ENCODE assay signal across 8 mouse cellular contexts in genomic region chr8:70607603-70607897, GRCm38 (mm10). TPM values are rescaled to one million over a fixed set of nuclear protein-coding genes. Genes with fewer than 3 reads are reported as not detected.
DNase-seq lines count a peak whose midpoint lies in the region; ATAC-seq and TF ChIP-seq lines count a peak whose summit lies in the region.

No protein-coding gene starts in this region.

- ATAC-seq in embryonic facial prominence, embryonic 12.5 days (ENCODE audit: insufficient number of reproducible peaks, insufficient read depth, low FRiP score, low TSS enrichment) = no peak
- ATAC-seq in hindbrain, embryonic 16.5 days = no peak
- no peak for ATAC-seq in activated CD4-positive, CD25-positive, alpha-beta regulatory T cell, adult 4 months

- DNase-seq in liver, adult 2 months (ENCODE audit: extremely low read depth, low read depth, low spot score) = no peak
- no peak for DNase-seq in liver
- no peak for DNase-seq in left cerebral cortex, postnatal 10 days (ENCODE audit: extremely low spot score in 1 of 2, low spot score in 2 of 2)
- no peak for DNase-seq in adrenal gland, adult 2 months

- H3K36me3 ChIP-seq in liver, adult 2 months (ENCODE audit: control insufficient read depth, insufficient read depth, low read length) = no peaks in the 10 kb centered on the region
- H3K36me3 ChIP-seq in embryonic facial prominence, embryonic 12.5 days = peaks cover 11% of the 10 kb centered on the region; the same call in 1 of the 2 replicates
- H3K36me3 ChIP-seq in hindbrain, embryonic 16.5 days (ENCODE audit: control insufficient read depth, insufficient read depth, low read length) = peaks cover 5% of the 10 kb centered on the region; the same call in 1 of the 2 replicates
- H3K36me3 ChIP-seq in myocyte (ENCODE audit: control insufficient read depth, insufficient read depth) = no peaks in the 10 kb centered on the region

- 34% methylated on average over 6 of the region's 6 CpGs for WGBS in liver, adult 2 months
- 27% methylated on average over 6 of the region's 6 CpGs for WGBS in embryonic facial prominence, embryonic 12.5 days
- 18% methylated on average over 6 of the region's 6 CpGs for WGBS in hindbrain, embryonic 16.5 days

- peaks cover 4% of the 10 kb centered on the region; the same call in 1 of the 2 replicates for H3K4me1 ChIP-seq in liver, adult 2 months (ENCODE audit: control insufficient read depth, insufficient read depth, low read length)
- H3K4me1 ChIP-seq in embryonic facial prominence, embryonic 12.5 days = peaks cover 40% of the 10 kb centered on the region
- H3K4me1 ChIP-seq in hindbrain, embryonic 16.5 days (ENCODE audit: control insufficient read depth, insufficient read depth, low read depth, low read length) = peaks cover 46% of the 10 kb centered on the region

- peaks cover 3% of the 10 kb centered on the region; the same call in 1 of the 2 replicates for H3K27me3 ChIP-seq in liver, adult 2 months (ENCODE audit: control insufficient read depth, insufficient read depth, low read length)
- no peaks in the 10 kb centered on the region for H3K27me3 ChIP-seq in embryonic facial prominence, embryonic 12.5 days
- H3K27me3 ChIP-seq in hindbrain, embryonic 16.5 days (replicated peaks; ENCODE audit: control insufficient read depth, insufficient read depth, low read length) = no peaks in the 10 kb centered on the region
- H3K27me3 ChIP-seq in myocyte (ENCODE audit: control insufficient read depth, insufficient read depth, insufficient read length) = no peaks in the 10 kb centered on the region

- no peaks in the 10 kb centered on the region for H3K9me3 ChIP-seq in embryonic facial prominence, embryonic 12.5 days
- no peaks in the 10 kb centered on the region for H3K9me3 ChIP-seq in hindbrain, embryonic 16.5 days (ENCODE audit: control insufficient read depth, low read length)

- peak overlapping the region; percentile 98 for H3K9ac ChIP-seq in liver, adult 2 months (ENCODE audit: low read depth, low read length)
- H3K9ac ChIP-seq in embryonic facial prominence, embryonic 12.5 days = peak overlapping the region; percentile 85
- H3K9ac ChIP-seq in hindbrain, embryonic 16.5 days (ENCODE audit: low read depth, low read length) = peak overlapping the region; percentile 86

- peaks cover 2% of the 10 kb centered on the region; the same call in 1 of the 2 replicates for H3K79me2 ChIP-seq in liver, adult 2 months (ENCODE audit: control insufficient read depth, insufficient read depth, low read length)
- peaks cover 6% of the 10 kb centered on the region for H3K79me2 ChIP-seq in myocyte (ENCODE audit: control insufficient read depth, insufficient read depth)

- peak overlapping the region; percentile 93 for H3K4me3 ChIP-seq in liver, adult 2 months (ENCODE audit: insufficient read depth, low read depth, low read length)
- H3K4me3 ChIP-seq in embryonic facial prominence, embryonic 12.5 days = peak overlapping the region; percentile 74
- H3K4me3 ChIP-seq in hindbrain, embryonic 16.5 days (ENCODE audit: low read length) = peak overlapping the region; percentile 81
- H3K4me3 ChIP-seq in myocyte = peak overlapping the region; percentile 37

- H3ac ChIP-seq in myocyte (ENCODE audit: control insufficient read depth, insufficient read length) = peak overlapping the region; percentile 61

- intact Hi-C loops in left cerebral cortex, postnatal 10 days (cut with DNase I) = no loop called here

- no peak overlapping the region for H3K27ac ChIP-seq in liver, adult 2 months (replicated peaks; ENCODE audit: insufficient read depth, low read depth, low read length)
- H3K27ac ChIP-seq in embryonic facial prominence, embryonic 12.5 days = peak overlapping the region; percentile 98
- H3K27ac ChIP-seq in hindbrain, embryonic 16.5 days (ENCODE audit: low read depth, low read length) = peak overlapping the region; percentile 69

- no peak for TF ChIP-seq CTCF in liver, adult 2 months (IDR thresholded peaks at IDR 0.05; ENCODE audit: low read depth, low read length)

- H3K4me2 ChIP-seq in embryonic facial prominence, embryonic 12.5 days (replicated peaks) = peak overlapping the region; percentile 87
- peak overlapping the region; percentile 81 for H3K4me2 ChIP-seq in hindbrain, embryonic 16.5 days (ENCODE audit: low read length)
- peak overlapping the region; percentile 96 for H3K4me2 ChIP-seq in myocyte (ENCODE audit: low read depth)

- TF ChIP-seq POLR2A in liver, adult 2 months (IDR thresholded peaks at IDR 0.05; ENCODE audit: extremely low read depth, insufficient read depth, low read length) = no peak
- no peak for TF ChIP-seq POLR2A in myocyte (IDR thresholded peaks at IDR 0.05; ENCODE audit: insufficient read length, low read depth)

TF ChIP-seq in myocyte, 11 proteins besides CTCF, POLR2A, EP300 and RAD21:
- TF ChIP-seq USF1 (IDR thresholded peaks at IDR 0.05; ENCODE audit: low read depth) (peak; percentile 28), REST (IDR thresholded peaks at IDR 0.05; ENCODE audit: insufficient read depth, insufficient read length) (no peak)

RNA-seq across cellular contexts. Expression of gene Ssbp4, which starts 1.1 kb away (rescaled TPM):
- total RNA-seq in liver, adult 2 months (2014; rRNA removed) = 2.3 and 5.0 TPM in 2 replicates
- polyA plus RNA-seq in liver, adult 2 months (2012; rRNA removed) = 13.5 and 16.4 TPM in 2 replicates
- polyA plus RNA-seq in embryonic facial prominence, embryonic 12.5 days (2016; fragmentation: Nextera tagmentation; extraction: Ambion mirVana) = 134 and 142 TPM in 2 replicates
- 148 and 157 TPM in 2 replicates for polyA plus RNA-seq in hindbrain, embryonic 16.5 days (2015; fragmentation: Nextera tagmentation; extraction: Ambion mirVana)
- polyA plus RNA-seq in myocyte (2012; fragmentation: generic; extraction: Trizol) = 133 TPM
- 100 to 1,000 TPM; 236 to 250 TPM for total RNA-seq in left cerebral cortex, postnatal 10 days (2021)
- 100 to 1,000 TPM in 1 of 2 experiments, 10 to 100 TPM in 1; 76.2 to 110 TPM for total RNA-seq in adrenal gland, adult 2 months (2021)
- polyA plus RNA-seq in adrenal gland, adult 2 months (2012; rRNA removed) = 476 and 593 TPM in 2 replicates
- 10 to 100 TPM; 15.8 to 17.7 TPM for polyA plus RNA-seq in activated CD4-positive, CD25-positive, alpha-beta regulatory T cell, adult 4 months (2017; shearing (Covaris generic))

RNA-seq across cellular contexts. Expression of gene Lrrc25, which starts 8.4 kb away (rescaled TPM):
- total RNA-seq in liver, adult 2 months (2014; rRNA removed) = 1.4 and 2.3 TPM in 2 replicates
- polyA plus RNA-seq in liver, adult 2 months (2012; rRNA removed) = 2.5 and 7.0 TPM in 2 replicates
- polyA plus RNA-seq in embryonic facial prominence, embryonic 12.5 days (2016; fragmentation: Nextera tagmentation; extraction: Ambion mirVana) = 1.1 and 1.2 TPM in 2 replicates
- polyA plus RNA-seq in hindbrain, embryonic 16.5 days (2015; fragmentation: Nextera tagmentation; extraction: Ambion mirVana) = 1.1 and 1.6 TPM in 2 replicates
- polyA plus RNA-seq in myocyte (2012; fragmentation: generic; extraction: Trizol) = not detected
- 1 to 10 TPM in 1 of 2 experiments, under 1 TPM in 1; 0.94 to 1.1 TPM for total RNA-seq in left cerebral cortex, postnatal 10 days (2021)
- total RNA-seq in adrenal gland, adult 2 months (2021) = 1 to 10 TPM; 1.8 to 3.6 TPM
- 8.4 and 11.1 TPM in 2 replicates for polyA plus RNA-seq in adrenal gland, adult 2 months (2012; rRNA removed)
- 1 to 10 TPM in 1 of 2 experiments, under 1 TPM in 1; 0.54 to 1.0 TPM for polyA plus RNA-seq in activated CD4-positive, CD25-positive, alpha-beta regulatory T cell, adult 4 months (2017; shearing (Covaris generic))

RNA-seq across cellular contexts. Expression of gene Isyna1, which starts 13.4 kb away (rescaled TPM):
- total RNA-seq in liver, adult 2 months (2014; rRNA removed) = 3.2 and 6.4 TPM in 2 replicates
- polyA plus RNA-seq in liver, adult 2 months (2012; rRNA removed) = 9.4 and 16.6 TPM in 2 replicates
- 185 and 195 TPM in 2 replicates for polyA plus RNA-seq in embryonic facial prominence, embryonic 12.5 days (2016; fragmentation: Nextera tagmentation; extraction: Ambion mirVana)
- 150 and 164 TPM in 2 replicates for polyA plus RNA-seq in hindbrain, embryonic 16.5 days (2015; fragmentation: Nextera tagmentation; extraction: Ambion mirVana)
- 40.4 TPM for polyA plus RNA-seq in myocyte (2012; fragmentation: generic; extraction: Trizol)
- 10 to 100 TPM; 46.6 to 53.2 TPM for total RNA-seq in left cerebral cortex, postnatal 10 days (2021)
- 100 to 1,000 TPM; 103 to 199 TPM for total RNA-seq in adrenal gland, adult 2 months (2021)
- 344 and 376 TPM in 2 replicates for polyA plus RNA-seq in adrenal gland, adult 2 months (2012; rRNA removed)
- 10 to 100 TPM; 19.3 to 44.6 TPM for polyA plus RNA-seq in activated CD4-positive, CD25-positive, alpha-beta regulatory T cell, adult 4 months (2017; shearing (Covaris generic))

RNA-seq across cellular contexts. Expression of gene Gdf15, which starts 24.7 kb away (rescaled TPM):
- 5.8 and 12.6 TPM in 2 replicates for total RNA-seq in liver, adult 2 months (2014; rRNA removed)
- 23.8 and 27.7 TPM in 2 replicates for polyA plus RNA-seq in liver, adult 2 months (2012; rRNA removed)
- not detected in 2 replicates for polyA plus RNA-seq in embryonic facial prominence, embryonic 12.5 days (2016; fragmentation: Nextera tagmentation; extraction: Ambion mirVana)
- 0.11 and 0.48 TPM in 2 replicates for polyA plus RNA-seq in hindbrain, embryonic 16.5 days (2015; fragmentation: Nextera tagmentation; extraction: Ambion mirVana)
- 54.1 TPM for polyA plus RNA-seq in myocyte (2012; fragmentation: generic; extraction: Trizol)
- total RNA-seq in left cerebral cortex, postnatal 10 days (2021) = not detected
- 10 to 100 TPM in 1 of 2 experiments, 1 to 10 TPM in 1; 1.3 to 44.6 TPM for total RNA-seq in adrenal gland, adult 2 months (2021)
- polyA plus RNA-seq in adrenal gland, adult 2 months (2012; rRNA removed) = 18.5 and 22.2 TPM in 2 replicates
- not detected for polyA plus RNA-seq in activated CD4-positive, CD25-positive, alpha-beta regulatory T cell, adult 4 months (2017; shearing (Covaris generic))

RNA-seq across cellular contexts. Expression of gene Pgpep1, which starts 52.6 kb away (rescaled TPM):
- total RNA-seq in liver, adult 2 months (2014; rRNA removed) = 39.1 and 42.6 TPM in 2 replicates
- polyA plus RNA-seq in liver, adult 2 months (2012; rRNA removed) = 91.3 and 117 TPM in 2 replicates
- 59.5 and 70.4 TPM in 2 replicates for polyA plus RNA-seq in embryonic facial prominence, embryonic 12.5 days (2016; fragmentation: Nextera tagmentation; extraction: Ambion mirVana)
- 78.3 and 87.6 TPM in 2 replicates for polyA plus RNA-seq in hindbrain, embryonic 16.5 days (2015; fragmentation: Nextera tagmentation; extraction: Ambion mirVana)
- 38.5 TPM for polyA plus RNA-seq in myocyte (2012; fragmentation: generic; extraction: Trizol)
- 10 to 100 TPM; 11.5 to 15.9 TPM for total RNA-seq in left cerebral cortex, postnatal 10 days (2021)
- total RNA-seq in adrenal gland, adult 2 months (2021) = 100 to 1,000 TPM; 115 to 127 TPM
- polyA plus RNA-seq in adrenal gland, adult 2 months (2012; rRNA removed) = 115 and 117 TPM in 2 replicates
- 1 to 10 TPM; 7.1 to 7.4 TPM for polyA plus RNA-seq in activated CD4-positive, CD25-positive, alpha-beta regulatory T cell, adult 4 months (2017; shearing (Covaris generic))

Comparison
In these comparisons a context has a peak if more than half of its experiments do, and no peak if none do; other contexts are left out.
1. H3K4me3 ChIP-seq: peak in every context shown above with its lines; median percentile 93 in liver, adult 2 months; 81 in hindbrain, embryonic 16.5 days; 74 in embryonic facial prominence, embryonic 12.5 days; 37 in myocyte.